Mouse (Mus musculus): ENCODE data around the gene Gm45783.
A peak's percentile ranks its signal among the peaks of the same experiment; 100 is the strongest.
"Not testable (repeated sequence)": the region's sequence is repeated elsewhere in the genome, so short reads cannot be mapped to it uniquely, and the experiment has no call there.

Gm45783 gene

DNA sequence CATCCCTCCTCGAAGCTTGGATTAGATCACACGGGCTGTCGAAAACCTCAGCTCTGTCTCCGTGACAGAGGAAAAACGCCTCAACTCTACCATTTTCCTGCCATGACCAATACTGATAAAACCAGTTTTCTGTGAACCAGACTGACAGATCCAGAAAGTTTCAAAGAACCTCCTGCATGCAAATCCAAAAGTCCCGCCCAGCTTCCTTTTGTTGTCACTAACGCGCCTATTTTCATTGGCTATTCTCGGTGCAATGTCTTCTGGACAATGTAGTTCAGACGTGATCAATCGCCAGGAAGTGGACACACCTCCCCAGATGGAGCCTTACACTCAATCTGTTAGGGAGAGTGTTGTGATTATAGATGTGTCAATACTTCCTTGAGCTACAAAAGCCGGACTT lies at the start of gene Gm45783:
TSS of gene Gm45783 (minus strand) at position 143 of the 400 bp plus-strand sequence.
- DNase-seq = not testable (repeated sequence)

DNA sequence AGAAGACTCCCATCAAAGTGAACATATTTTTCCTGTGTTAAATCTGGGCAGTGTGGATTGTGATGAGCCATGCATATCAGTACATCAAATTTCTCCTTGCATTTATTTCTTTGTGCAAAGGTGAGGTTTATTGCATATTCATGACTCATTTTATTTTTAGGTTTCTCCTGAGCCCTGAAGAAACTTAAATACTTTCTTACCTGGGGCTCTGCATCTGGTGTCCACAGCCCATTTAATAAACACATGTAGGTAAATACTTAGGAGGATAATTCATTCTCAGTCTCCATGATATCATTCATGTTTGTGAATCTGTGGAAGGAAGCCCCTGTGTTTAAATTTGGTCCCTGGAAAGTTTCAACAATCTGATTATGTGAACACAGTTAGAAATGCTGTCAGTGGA lies 25.2 kb upstream of the Gm45783 start, which contains the start of gene Vmn2r31:
TSS of gene Vmn2r31 (minus strand) at position 101 of the 400 bp plus-strand sequence.
- DNase-seq = not testable (repeated sequence)

DNA sequence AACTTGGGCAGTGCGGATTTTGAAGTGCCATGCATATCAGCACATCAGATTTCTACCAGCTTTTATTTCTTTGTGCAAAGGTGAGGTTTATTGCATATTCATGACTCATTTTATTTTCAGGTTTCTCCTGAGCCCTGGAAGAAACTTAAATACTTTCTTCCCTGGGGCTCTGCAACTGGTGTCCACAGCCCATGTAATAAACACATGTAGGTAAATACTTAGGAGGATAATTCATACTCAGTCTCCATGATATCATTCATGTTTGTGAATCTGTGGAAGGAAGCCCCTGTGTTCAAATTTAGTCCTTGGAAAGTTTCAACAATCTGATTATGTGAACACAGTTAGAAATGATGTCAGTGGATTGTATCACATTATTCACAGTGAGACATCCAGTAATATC lies 36.9 kb downstream of the Gm45783 start, which contains the start of gene Vmn2r30:
TSS of gene Vmn2r30 (minus strand) at position 101 of the 400 bp plus-strand sequence.
- not testable (repeated sequence) for DNase-seq

DNA sequence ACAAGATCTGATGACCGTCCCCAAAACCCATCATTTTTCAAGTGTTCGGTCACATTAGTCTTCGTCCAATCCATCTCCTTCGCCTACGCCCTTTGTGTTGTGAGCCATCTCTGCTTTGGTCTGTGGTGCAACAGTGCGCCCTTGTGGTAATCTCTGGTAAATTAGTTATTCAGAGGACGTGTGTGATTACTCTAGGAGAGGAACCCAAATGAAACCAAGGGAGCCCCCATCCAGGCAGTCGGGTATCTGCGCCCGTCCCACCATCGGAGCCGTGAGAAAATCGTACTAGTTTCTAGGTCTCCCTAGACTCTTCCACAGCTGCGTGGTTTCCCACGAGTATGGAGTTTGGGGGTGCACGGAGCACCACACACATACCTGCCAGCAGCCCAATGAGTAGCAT lies 78.8 kb downstream of the Gm45783 start:
- DNase-seq = peak; percentile 53 to 71

Data from cerebellum, postnatal 25 days (tissue).